7 mouse cellular contexts compared by ENCODE assay signal in genomic region chr1:88575917-88576669, GRCm38 (mm10).
A peak's percentile ranks its signal among the peaks of the same experiment; 100 is the strongest.
DNase-seq lines count a peak whose midpoint lies in the region; ATAC-seq and TF ChIP-seq lines count a peak whose summit lies in the region.

No protein-coding gene starts in this region.

- H3K27me3 ChIP-seq in MEL (ENCODE audit: control insufficient read depth in 1 of 2, insufficient read depth in 2 of 2, low read length in 2 of 2), result no peaks in the 10 kb centered on the region
- H3K27me3 ChIP-seq in erythroblast, embryonic 14.5 days (ENCODE audit: control insufficient read depth), result no peaks in the 10 kb centered on the region; the same call in 1 of the 2 replicates
- H3K27me3 ChIP-seq in liver, embryonic 13.5 days, result no peaks in the 10 kb centered on the region
- H3K27me3 ChIP-seq in hindbrain, embryonic 12.5 days, result no peaks in the 10 kb centered on the region

- TF ChIP-seq EP300 in MEL (IDR thresholded peaks at IDR 0.05; ENCODE audit: low read depth in 1 of 2, low read length in 2 of 2), result no peak

- no peaks in the 10 kb centered on the region for H3K9me3 ChIP-seq in MEL (replicated peaks; ENCODE audit: insufficient read depth, low read length)
- peaks cover 7% of the 10 kb centered on the region for H3K9me3 ChIP-seq in erythroblast, embryonic 14.5 days (ENCODE audit: control insufficient read depth, low read length)
- no peaks in the 10 kb centered on the region for H3K9me3 ChIP-seq in liver, embryonic 13.5 days (replicated peaks)
- no peaks in the 10 kb centered on the region for H3K9me3 ChIP-seq in hindbrain, embryonic 12.5 days (replicated peaks)

- H3K9ac ChIP-seq in MEL (ENCODE audit: control insufficient read depth, low read depth, low read length, poor library complexity, severe bottlenecking), result peak overlapping the region; percentile 22; the same call in 1 of the 2 replicates
- 0 out of 2 replicates have a peak overlapping the region, but pooled peaks have one; percentile 8 for H3K9ac ChIP-seq in liver, embryonic 13.5 days
- no peak overlapping the region for H3K9ac ChIP-seq in hindbrain, embryonic 12.5 days

- no peak for ATAC-seq in liver, embryonic 13.5 days (ENCODE audit: low read depth)
- no peak for ATAC-seq in hindbrain, embryonic 12.5 days (ENCODE audit: low FRiP score)

- intact Hi-C loops in gastrocnemius, postnatal 36 days (cut with DNase I), result no loop called here

- H3K79me2 ChIP-seq in MEL (ENCODE audit: control insufficient read depth, insufficient read depth, low read length, poor library complexity), result no peaks in the 10 kb centered on the region

- TF ChIP-seq CTCF in MEL (IDR thresholded peaks at IDR 0.05 in 2 of 3, conservative IDR thresholded peaks at IDR 0.05 in 1 of 3; ENCODE audit: control insufficient read depth in 1 of 3, insufficient read depth in 1 of 3, low read depth in 2 of 3, low read length in 3 of 3, poor library complexity in 1 of 3, severe bottlenecking in 1 of 3), result no peak

- no peak overlapping the region for H3K27ac ChIP-seq in MEL (ENCODE audit: control insufficient read depth, low read depth, low read length)
- H3K27ac ChIP-seq in liver, embryonic 13.5 days, result no peak overlapping the region
- H3K27ac ChIP-seq in hindbrain, embryonic 12.5 days, result no peak overlapping the region

- peaks cover 0 to 2% of the 10 kb centered on the region in 2 experiments; a peak in 1 of 4 replicates for H3K36me3 ChIP-seq in MEL (ENCODE audit: control insufficient read depth in 1 of 2, insufficient read depth in 2 of 2, low read length in 2 of 2)
- no peaks in the 10 kb centered on the region for H3K36me3 ChIP-seq in erythroblast, embryonic 14.5 days (ENCODE audit: control insufficient read depth)
- no peaks in the 10 kb centered on the region for H3K36me3 ChIP-seq in liver, embryonic 13.5 days
- H3K36me3 ChIP-seq in hindbrain, embryonic 12.5 days, result no peaks in the 10 kb centered on the region

- peak; percentile 25 for DNase-seq in MEL (ENCODE audit: low read depth, low spot score)
- no peak for DNase-seq in liver, embryonic 13.5 days
- DNase-seq in spleen, postnatal 10 days (ENCODE audit: low spot score in 2 of 2), result peak; percentile 26 to 41
- no peak for DNase-seq in gastrocnemius, postnatal 36 days
- no peak for DNase-seq in left cerebral cortex, adult 9 months (ENCODE audit: low spot score in 2 of 2)

- WGBS in liver, embryonic 13.5 days (ENCODE audit: insufficient replicate concordance), result 26% methylated on average over 14 of the region's 14 CpGs
- 74% methylated on average over 14 of the region's 14 CpGs for WGBS in hindbrain, embryonic 12.5 days

- peaks cover 0 to 6% of the 10 kb centered on the region in 2 experiments; a peak in 1 of 4 replicates for H3K4me1 ChIP-seq in MEL (ENCODE audit: control insufficient read depth in 1 of 2, insufficient read depth in 2 of 2, low read length in 2 of 2)
- peaks cover 10% of the 10 kb centered on the region for H3K4me1 ChIP-seq in erythroblast, embryonic 14.5 days (ENCODE audit: control insufficient read depth)
- peaks cover 12% of the 10 kb centered on the region for H3K4me1 ChIP-seq in liver, embryonic 13.5 days (replicated peaks)
- H3K4me1 ChIP-seq in hindbrain, embryonic 12.5 days, result 0 out of 2 replicates have a peak, but pooled peaks cover 3% of the 10 kb centered on the region

- H3K4me2 ChIP-seq in liver, embryonic 13.5 days, result peak overlapping the region; percentile 46
- H3K4me2 ChIP-seq in hindbrain, embryonic 12.5 days (replicated peaks), result no peak overlapping the region

- no peak for TF ChIP-seq RAD21 in MEL (IDR thresholded peaks at IDR 0.05; ENCODE audit: low read depth, low read length)

- TF ChIP-seq POLR2A in MEL (IDR thresholded peaks at IDR 0.05; ENCODE audit: control insufficient read depth in 1 of 2, insufficient read depth in 1 of 2, low read depth in 1 of 2, low read length in 2 of 2, poor library complexity in 1 of 2), result no peak

- H3K4me3 ChIP-seq in MEL (ENCODE audit: control insufficient read depth in 1 of 2, insufficient read depth in 1 of 2, low read depth in 2 of 2, low read length in 2 of 2), result peak overlapping the region; percentile 49 to 60
- peak overlapping the region; percentile 52 for H3K4me3 ChIP-seq in erythroblast, embryonic 14.5 days (replicated peaks)
- H3K4me3 ChIP-seq in liver, embryonic 13.5 days (replicated peaks), result peak overlapping the region; percentile 24; the same call in 1 of the 2 replicates
- H3K4me3 ChIP-seq in hindbrain, embryonic 12.5 days, result no peak overlapping the region

TF ChIP-seq in MEL, 35 proteins besides CTCF, POLR2A, EP300 and RAD21:
- no peak for TF ChIP-seq TBP (IDR thresholded peaks at IDR 0.05; ENCODE audit: low read depth, low read length)
- no peak for TF ChIP-seq NELFE (IDR thresholded peaks at IDR 0.05; ENCODE audit: low read depth, low read length)
- no peak for TF ChIP-seq MAX (IDR thresholded peaks at IDR 0.05; ENCODE audit: low read length)
- TF ChIP-seq POLR2AphosphoS5 (IDR thresholded peaks at IDR 0.05; ENCODE audit: borderline replicate concordance, low read depth, low read length), result no peak
- TF ChIP-seq POLR2AphosphoS2 (IDR thresholded peaks at IDR 0.05; ENCODE audit: low read length), result no peak
- TF ChIP-seq HCFC1 (IDR thresholded peaks at IDR 0.05; ENCODE audit: low read depth, low read length), result no peak
- no peak for TF ChIP-seq ELF1 (IDR thresholded peaks at IDR 0.05; ENCODE audit: low read depth, low read length)
- no peak for TF ChIP-seq ZNF384 (IDR thresholded peaks at IDR 0.05; ENCODE audit: low read depth, low read length)
- TF ChIP-seq ZKSCAN1 (IDR thresholded peaks at IDR 0.05; ENCODE audit: low read depth, low read length), result no peak
- no peak for TF ChIP-seq NRF1 (IDR thresholded peaks at IDR 0.05; ENCODE audit: insufficient read depth, low read depth, low read length, poor library complexity, severe bottlenecking)
- TF ChIP-seq E2F4 (IDR thresholded peaks at IDR 0.05; ENCODE audit: borderline replicate concordance, low read depth, low read length), result no peak
- no peak for TF ChIP-seq JUND (IDR thresholded peaks at IDR 0.05; ENCODE audit: low read depth, low read length)
- TF ChIP-seq ETS1 (IDR thresholded peaks at IDR 0.05; ENCODE audit: low read depth, low read length), result no peak
- TF ChIP-seq TCF12 (IDR thresholded peaks at IDR 0.05; ENCODE audit: low read depth, low read length), result no peak
- TF ChIP-seq MYB (IDR thresholded peaks at IDR 0.05; ENCODE audit: low read depth, low read length), result no peak
- no peak for TF ChIP-seq USF2 (IDR thresholded peaks at IDR 0.05; ENCODE audit: borderline replicate concordance in 1 of 2, insufficient read depth in 1 of 2, low read depth in 1 of 2, low read length in 2 of 2)
- no peak for TF ChIP-seq MAZ (IDR thresholded peaks at IDR 0.05; ENCODE audit: low read depth, low read length)

Comparison
In these comparisons a context has a peak if more than half of its experiments do, and no peak if none do; other contexts are left out.
1. DNase-seq: peak in MEL (single experiment) and spleen, postnatal 10 days (2 of 2); none in liver, embryonic 13.5 days (single experiment), gastrocnemius, postnatal 36 days (0 of 2) and left cerebral cortex, adult 9 months (0 of 2).